Mouse (Mus musculus) layer of hippocampus, adult 6 months (tissue): ENCODE data around the gene Dmbx1. TPM values are rescaled to one million over a fixed set of nuclear protein-coding genes. Genes with fewer than 3 reads are reported as not detected.

Experiments used
- long read RNA-seq, 2 experiments: library from polyadenylated mRNA; unstranded; transcript quantifications; one replicate each; pipeline ENCODE4 v2.0.0; 2019 to 2020
- polyA plus RNA-seq: library from polyadenylated mRNA; unstranded; fragments of <200 nt; fragmentation: Nextera tagmentation; gene quantifications from 2 replicates; pipeline ENCODE4 v1.2.3, GENCODE M21; 2021

The Dmbx1 gene
- 0.04 TPM in 1 of 2 replicates, not detected in the other for polyA plus RNA-seq
- long read RNA-seq, experiment 1, result 0 reads
- long read RNA-seq, experiment 2, result 0 reads

GRCm38 (mm10) chr4:115939295-115940102 lies at the start of gene Dmbx1:
Gene Dmbx1 (minus strand): TSS chr4:115939926.

GRCm38 (mm10) chr4:115890553-115890952 lies 49.2 kb downstream of the Dmbx1 start, which contains the start of gene 6430628N08Rik:
Gene 6430628N08Rik (plus strand): TSS chr4:115890665.

GRCm38 (mm10) chr4:115884022-115884421 lies 55.7 kb downstream of the Dmbx1 start, which contains the start of gene Kncn:
Gene Kncn (plus strand): TSS chr4:115884400.

Other genes starting within 250 kb of the Dmbx1 start
- 20.8 and 26.9 TPM in 2 replicates for gene Efcab14, start 202.2 kb downstream of the Dmbx1 start, polyA plus RNA-seq
- not detected in 2 replicates for gene Tex38, start 158.9 kb downstream of the Dmbx1 start, polyA plus RNA-seq
- gene Atpaf1, start 155.1 kb downstream of the Dmbx1 start, polyA plus RNA-seq, result 45.2 and 49.5 TPM in 2 replicates
- gene Mob3c, start 111.8 kb downstream of the Dmbx1 start, polyA plus RNA-seq, result 6.1 and 8.0 TPM in 2 replicates
- 20.1 and 21.1 TPM in 2 replicates for gene Mknk1, start 100.7 kb downstream of the Dmbx1 start, polyA plus RNA-seq
- 0.13 and 0.15 TPM in 2 replicates for gene Kncn, start 55.5 kb downstream of the Dmbx1 start, polyA plus RNA-seq
- gene 6430628N08Rik, start 49.3 kb downstream of the Dmbx1 start, polyA plus RNA-seq, result 0.50 and 0.63 TPM in 2 replicates
- 120 and 129 TPM in 2 replicates for gene Faah, start 78.0 kb upstream of the Dmbx1 start, polyA plus RNA-seq
- gene Nsun4, start 114.0 kb upstream of the Dmbx1 start, polyA plus RNA-seq, result 10.3 and 12.8 TPM in 2 replicates
- 723 and 862 TPM in 2 replicates for gene Uqcrh, start 135.1 kb upstream of the Dmbx1 start, polyA plus RNA-seq
- gene Lrrc41, start 135.3 kb upstream of the Dmbx1 start, polyA plus RNA-seq, result 23.5 and 27.0 TPM in 2 replicates
- gene Rad54l, start 183.8 kb upstream of the Dmbx1 start, polyA plus RNA-seq, result 0.34 and 0.48 TPM in 2 replicates
- 16.9 and 20.5 TPM in 2 replicates for gene Pomgnt1, start 183.9 kb upstream of the Dmbx1 start, polyA plus RNA-seq
- 5.7 and 6.0 TPM in 2 replicates for gene Lurap1, start 211.4 kb upstream of the Dmbx1 start, polyA plus RNA-seq
- gene Tspan1, start 227.7 kb upstream of the Dmbx1 start, polyA plus RNA-seq, result 0.18 TPM in 1 of 2 replicates, not detected in the other
- not detected in 2 replicates for gene 1700042G07Rik, start 233.4 kb upstream of the Dmbx1 start, polyA plus RNA-seq
- not detected in 2 replicates for gene Gm49337, start 233.5 kb upstream of the Dmbx1 start, polyA plus RNA-seq